Mouse (Mus musculus) megakaryocyte, embryonic 14.5 days (primary cell): Measurements from ENCODE around the gene Rrnad1. TPM values are rescaled to one million over a fixed set of nuclear protein-coding genes. Genes with fewer than 3 reads are reported as not detected.

Experiments used
- H3K27me3 ChIP-seq: replicated peaks from 2 replicates; pipeline ENCODE3; 2012; ENCODE audit warnings: inconsistent platforms
- H3K36me3 ChIP-seq: replicated peaks from 2 replicates; pipeline ENCODE3; 2012; ENCODE audit warnings: low read length, inconsistent platforms, mixed read lengths
- H3K4me1 ChIP-seq: 2 replicates; pipeline ENCODE4 v1.6.1; 2012; ENCODE audit warnings: inconsistent platforms
- H3K4me3 ChIP-seq: replicated peaks from 2 replicates; pipeline ENCODE3; 2012; ENCODE audit warnings: moderate library complexity, mild to moderate bottlenecking, inconsistent platforms
- H3K9me3 ChIP-seq: 2 replicates; pipeline ENCODE4 v1.6.1; 2012; ENCODE audit warnings: inconsistent platforms
- FLI1 ChIP-seq: IDR thresholded peaks from 2 replicates; pipeline ENCODE4 v1.6.1; 2012; ENCODE audit warnings: low read length, inconsistent platforms, mixed read lengths
- GATA1 ChIP-seq: IDR thresholded peaks from 3 replicates; pipeline ENCODE4 v1.6.1; 2012; ENCODE audit warnings: mixed read lengths, low read length, inconsistent platforms, borderline replicate concordance
- polyA plus RNA-seq: library from polyadenylated mRNA; stranded (reverse); fragments of >175 nt; gene quantifications from 2 replicates; pipeline ENCODE4 v1.2.3, GENCODE M21; 2012; ENCODE audit warnings: low replicate concordance; ENCODE audit not compliant: insufficient read depth

Rrnad1 gene
- polyA plus RNA-seq, 1 experiment = 13.9 TPM

DNA sequence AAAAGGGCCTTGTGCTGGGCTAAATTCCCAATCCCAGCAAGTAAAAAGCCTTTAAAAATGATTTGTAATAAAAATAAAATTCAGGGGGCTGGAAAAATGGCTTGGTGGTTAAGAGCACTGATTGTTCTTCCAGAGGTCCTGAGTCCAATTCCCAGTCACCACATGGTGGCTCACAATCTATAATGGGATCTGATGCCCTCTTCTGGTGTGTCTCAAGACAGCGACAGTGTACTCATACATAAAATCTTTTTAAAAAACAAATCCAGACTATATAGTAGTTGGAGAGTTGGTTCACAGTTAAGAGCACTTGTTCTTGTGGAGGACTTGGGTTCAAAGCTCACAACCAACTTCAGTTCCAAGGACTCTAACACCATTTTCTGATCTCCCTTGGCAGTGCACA lies 13.5 kb downstream of the Rrnad1 start:
- Histone ChIP-seq H3K4me3 (no peak overlapping the region), H3K27me3 (no peaks in the 10 kb centered on the region), H3K9me3 (no peaks in the 10 kb centered on the region), H3K36me3 (peaks cover 69% of the 10 kb centered on the region), H3K4me1 (peaks cover 67% of the 10 kb centered on the region)
- TF ChIP-seq FLI1 (no peak), GATA1 (no peak)

GRCm38 (mm10) chr3:87913891-87914290 lies 16.6 kb downstream of the Rrnad1 start:
- H3K4me1 ChIP-seq = peaks cover 76% of the 10 kb centered on the region
- H3K27me3 ChIP-seq = no peaks in the 10 kb centered on the region
- H3K9me3 ChIP-seq = no peaks in the 10 kb centered on the region
- TF ChIP-seq GATA1 = no peak
- no peak for TF ChIP-seq FLI1
- peaks cover 73% of the 10 kb centered on the region for H3K36me3 ChIP-seq
- H3K4me3 ChIP-seq = no peak overlapping the region

DNA sequence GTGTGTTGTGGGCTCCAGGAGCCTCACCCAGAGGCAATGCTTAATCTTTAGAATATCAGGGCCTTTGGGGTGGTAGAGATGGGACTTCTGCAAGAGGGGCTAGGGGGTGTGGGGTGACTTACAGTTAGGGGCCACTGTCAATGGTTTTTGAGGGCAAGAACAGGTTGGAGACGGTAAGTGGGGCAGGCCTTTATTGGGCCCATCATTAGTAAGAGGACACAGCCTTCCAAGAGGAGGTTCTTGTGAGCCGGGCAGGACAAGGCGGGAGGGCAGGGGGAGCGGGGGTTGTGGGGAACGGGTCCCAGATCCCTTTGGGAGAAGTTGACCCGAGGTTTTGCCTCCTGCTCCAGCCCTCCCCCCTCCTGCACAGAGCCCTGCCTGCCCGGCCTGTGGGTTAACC lies 17.0 kb downstream of the Rrnad1 start:
- no peak for TF ChIP-seq FLI1
- TF ChIP-seq GATA1 = no peak
- H3K4me3 ChIP-seq = no peak overlapping the region
- H3K9me3 ChIP-seq = no peaks in the 10 kb centered on the region
- H3K27me3 ChIP-seq = no peaks in the 10 kb centered on the region
- H3K4me1 ChIP-seq = peaks cover 76% of the 10 kb centered on the region
- peaks cover 71% of the 10 kb centered on the region for H3K36me3 ChIP-seq

DNA sequence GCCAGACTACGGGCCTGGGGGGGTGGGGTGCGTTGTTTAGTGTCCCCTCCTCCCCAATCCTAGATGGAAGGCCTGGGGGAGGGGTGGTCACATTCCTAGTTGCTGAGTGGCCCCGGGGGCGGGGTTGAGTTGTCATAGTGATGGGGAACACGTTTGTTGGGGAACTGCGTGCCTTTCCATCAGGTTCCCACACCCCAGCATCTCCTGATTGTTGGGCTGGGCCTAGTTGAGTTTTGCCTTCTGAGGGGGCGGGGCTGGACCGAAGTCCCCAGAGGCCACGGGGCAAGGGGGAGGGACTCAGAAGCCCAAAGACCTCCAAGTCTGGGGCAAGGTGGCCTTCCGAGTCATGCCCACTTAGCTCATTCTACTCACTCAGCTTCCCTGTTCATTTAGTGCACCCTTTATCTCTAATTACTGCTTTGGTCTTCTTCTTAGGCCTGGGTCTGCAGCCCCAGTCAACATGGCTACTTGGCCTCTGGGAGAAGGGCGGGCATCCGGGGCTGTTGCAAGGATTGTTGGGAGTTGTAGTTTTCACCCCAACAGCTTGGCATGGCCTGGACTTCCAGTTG lies 19.9 kb downstream of the Rrnad1 start:
- TF ChIP-seq FLI1 (no peak), GATA1 (no peak)
- Histone ChIP-seq H3K4me1 (peaks cover 78% of the 10 kb centered on the region), H3K36me3 (peaks cover 50% of the 10 kb centered on the region), H3K9me3 (no peaks in the 10 kb centered on the region), H3K27me3 (no peaks in the 10 kb centered on the region), H3K4me3 (peak overlapping the region; percentile 91)

DNA sequence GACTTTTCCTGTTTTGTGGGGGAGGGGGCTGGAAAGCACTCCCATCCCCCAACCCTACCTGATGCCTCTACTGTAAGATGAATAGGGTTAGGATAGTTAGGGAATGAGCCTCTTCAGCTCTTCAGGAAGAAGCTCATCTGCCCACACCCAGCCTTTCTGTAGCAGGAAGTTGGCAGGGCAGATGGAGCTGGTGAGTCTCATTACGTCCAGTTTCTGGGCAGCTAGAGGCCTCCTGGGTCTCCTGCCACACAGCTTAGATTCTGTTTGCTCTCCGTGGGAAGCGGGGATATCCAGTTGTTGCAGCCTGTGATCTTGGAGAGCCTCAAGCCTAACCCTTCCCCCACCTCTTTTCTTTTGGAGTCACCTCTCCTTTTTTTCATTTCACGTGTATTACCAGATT lies 20.6 kb downstream of the Rrnad1 start:
- Histone ChIP-seq H3K4me3 (peak overlapping the region; percentile 91), H3K36me3 (peaks cover 43% of the 10 kb centered on the region)

DNA sequence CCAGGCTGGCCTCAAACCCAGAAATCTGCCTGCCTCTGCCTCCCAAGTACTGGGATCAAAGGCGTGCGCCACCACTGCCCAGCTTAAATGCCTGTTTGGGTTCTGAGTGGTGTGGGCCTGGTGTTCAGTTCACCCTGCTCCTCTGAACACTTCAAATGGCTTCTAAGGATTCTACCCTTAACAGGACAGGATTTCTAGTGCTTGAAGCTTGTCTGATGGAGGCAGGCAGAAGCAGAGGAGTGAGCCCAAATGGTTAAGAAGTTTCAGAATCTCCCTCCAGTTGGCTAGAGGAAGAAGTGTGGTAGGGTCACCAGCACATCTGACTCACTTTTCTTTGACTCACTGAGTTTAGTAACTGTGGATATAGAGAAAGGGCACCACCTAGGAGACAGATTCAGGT lies 21.1 kb downstream of the Rrnad1 start:
- H3K36me3 ChIP-seq = peaks cover 38% of the 10 kb centered on the region
- no peaks in the 10 kb centered on the region for H3K27me3 ChIP-seq
- H3K4me1 ChIP-seq = peaks cover 76% of the 10 kb centered on the region
- no peaks in the 10 kb centered on the region for H3K9me3 ChIP-seq
- TF ChIP-seq FLI1 = no peak
- no peak for TF ChIP-seq GATA1
- peak overlapping the region; percentile 91 for H3K4me3 ChIP-seq

More for the DNA sequence above, 20.6 kb downstream of the Rrnad1 start:
- H3K9me3 ChIP-seq = no peaks in the 10 kb centered on the region
- TF ChIP-seq FLI1 = no peak
- no peak for TF ChIP-seq GATA1
- no peaks in the 10 kb centered on the region for H3K27me3 ChIP-seq
- H3K4me1 ChIP-seq = peaks cover 78% of the 10 kb centered on the region

GRCm38 (mm10) chr3:87907906-87908305 lies 22.6 kb downstream of the Rrnad1 start:
- H3K36me3 ChIP-seq = peaks cover 23% of the 10 kb centered on the region
- peak overlapping the region; percentile 98 for H3K4me3 ChIP-seq
- H3K27me3 ChIP-seq = no peaks in the 10 kb centered on the region
- H3K4me1 ChIP-seq = peaks cover 69% of the 10 kb centered on the region
- no peak for TF ChIP-seq FLI1
- no peak for TF ChIP-seq GATA1
- H3K9me3 ChIP-seq = no peaks in the 10 kb centered on the region

- peaks cover 16% of the 10 kb centered on the region for H3K36me3 ChIP-seq
- no peaks in the 10 kb centered on the region for H3K27me3 ChIP-seq
- peak overlapping the region; percentile 98 for H3K4me3 ChIP-seq
- no peak for TF ChIP-seq FLI1
- TF ChIP-seq GATA1 = no peak
- H3K4me1 ChIP-seq = peaks cover 67% of the 10 kb centered on the region
- H3K9me3 ChIP-seq = no peaks in the 10 kb centered on the region
Observed at GRCm38 (mm10) chr3:87906981-87907857, 23.3 kb downstream of the Rrnad1 start.

DNA sequence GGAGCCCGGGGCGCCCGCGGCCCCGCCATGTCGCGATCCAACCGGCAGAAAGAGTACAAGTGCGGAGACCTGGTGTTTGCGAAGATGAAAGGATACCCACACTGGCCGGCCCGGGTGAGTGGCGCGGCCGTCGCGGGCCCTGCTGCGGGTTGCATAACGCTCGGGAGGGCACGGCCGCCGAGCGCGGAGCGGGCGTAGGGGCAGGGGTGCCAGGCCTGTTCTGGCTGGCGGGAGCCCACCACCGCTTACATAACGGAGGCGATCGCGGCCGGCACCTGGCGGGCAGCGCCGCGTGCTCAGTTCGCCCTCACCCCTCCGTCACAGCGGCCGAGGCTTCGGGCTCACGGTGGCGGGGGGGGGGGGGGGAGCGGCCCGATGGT lies 23.9 kb downstream of the Rrnad1 start:
- Histone ChIP-seq H3K36me3 (peaks cover 10% of the 10 kb centered on the region), H3K4me3 (peak overlapping the region; percentile 98), H3K27me3 (no peaks in the 10 kb centered on the region), H3K9me3 (no peaks in the 10 kb centered on the region), H3K4me1 (peaks cover 67% of the 10 kb centered on the region)
- TF ChIP-seq GATA1 (no peak), FLI1 (no peak)

DNA sequence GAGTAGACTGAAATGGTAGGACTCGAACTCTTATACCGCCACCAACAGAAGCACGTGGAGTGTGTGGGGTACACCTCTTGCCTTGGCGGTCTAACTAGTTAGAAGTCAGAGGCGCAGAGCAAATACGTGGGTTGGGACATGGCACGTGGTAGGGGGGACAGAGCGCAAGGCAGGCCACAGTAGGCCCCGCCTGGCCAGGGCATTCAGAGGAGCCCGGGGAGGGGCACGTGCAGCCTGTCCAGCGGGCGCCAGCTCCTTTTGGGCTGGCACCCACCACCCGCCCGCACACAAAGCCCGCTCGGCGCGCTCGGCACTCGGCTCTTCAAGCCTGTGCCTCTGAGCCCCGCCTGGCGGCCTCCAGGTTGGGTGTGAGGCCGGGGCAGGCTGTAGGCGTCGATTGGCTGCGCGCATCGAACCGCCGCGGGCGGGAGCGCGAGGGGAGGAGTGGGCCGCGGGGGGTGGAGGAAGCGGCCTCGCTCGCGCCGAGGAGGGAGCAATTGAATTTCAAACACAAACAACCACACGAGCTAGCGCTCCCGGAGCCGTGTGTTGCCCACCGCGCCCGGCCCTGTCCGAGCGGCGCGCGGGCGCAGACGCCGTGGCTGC lies 24.5 kb downstream of the Rrnad1 start, which contains the start of gene Hdgf:
Gene Hdgf (plus strand): TSS at position 442 of the 606 bp plus-strand sequence.
- Histone ChIP-seq H3K27me3 (no peaks in the 10 kb centered on the region), H3K4me1 (peaks cover 67% of the 10 kb centered on the region), H3K36me3 (peaks cover 4% of the 10 kb centered on the region), H3K4me3 (peak within 1 kb of the TSS; percentile 98), H3K9me3 (no peaks in the 10 kb centered on the region)
- TF ChIP-seq GATA1 (no peak), FLI1 (no peak)
